Mouse (Mus musculus) limb, embryonic 10.5 days (tissue): Measurements from ENCODE around the gene Slbp. TPM values are rescaled to one million over a fixed set of nuclear protein-coding genes. Genes with fewer than 3 reads are reported as not detected.

Experiments used
- DNase-seq: peaks from one replicate; pipeline ENCODE4 v3.0.0-alpha.2; 2017; ENCODE audit warnings: low spot score
- H3K27ac ChIP-seq: fragments of 300-500 bp; sonication (generic); 2 replicates; pipeline ENCODE4 v1.5.1; 2016; ENCODE audit warnings: mild to moderate bottlenecking
- H3K27me3 ChIP-seq: fragments of 300-500 bp; sonication (generic); 2 replicates; pipeline ENCODE4 v1.6.1; 2016; ENCODE audit warnings: low read depth, mild to moderate bottlenecking; ENCODE audit not compliant: poor library complexity, severe bottlenecking
- H3K36me3 ChIP-seq: fragments of 300-500 bp; sonication (generic); 2 replicates; pipeline ENCODE4 v1.6.1; 2016; ENCODE audit warnings: mild to moderate bottlenecking, moderate library complexity
- H3K4me1 ChIP-seq: fragments of 300-500 bp; sonication (generic); 2 replicates; pipeline ENCODE4 v1.6.1; 2016
- H3K4me3 ChIP-seq: fragments of 300-500 bp; sonication (generic); 2 replicates; pipeline ENCODE4 v1.5.1; 2016; ENCODE audit warnings: mild to moderate bottlenecking, moderate library complexity
- H3K9me3 ChIP-seq: fragments of 300-500 bp; sonication (generic); replicated peaks from 2 replicates; pipeline ENCODE4 v1.6.1; 2016; ENCODE audit warnings: mild to moderate bottlenecking
- WGBS: fragments of 180-500 bp; shearing (Covaris S2); methylation state at CpG from one replicate; pipeline ENCODE4 v1.1.7; 2016; 5-methylcytosine and 5-hydroxymethylcytosine counted together
- polyA plus RNA-seq: library from polyadenylated mRNA; unstranded; fragments of >200 nt; fragmentation: Nextera tagmentation; extraction: Ambion mirVana; gene quantifications from 2 replicates; pipeline ENCODE4 v1.2.1, GENCODE M21; 2016

The Slbp gene
- polyA plus RNA-seq, 1 experiment from 2014 or later: 340 TPM

GRCm38 (mm10) chr5:33637606-33638350, 14.6 kb downstream of the Slbp start:
- 91% methylated on average over 3 of the region's 3 CpGs for WGBS
- Histone ChIP-seq H3K27ac (no peak overlapping the region), H3K9me3 (no peaks in the 10 kb centered on the region), H3K27me3 (no peaks in the 10 kb centered on the region), H3K36me3 (peaks cover 79% of the 10 kb centered on the region), H3K4me1 (no peaks in the 10 kb centered on the region), H3K4me3 (no peak overlapping the region)
- no peak for DNase-seq

DNA sequence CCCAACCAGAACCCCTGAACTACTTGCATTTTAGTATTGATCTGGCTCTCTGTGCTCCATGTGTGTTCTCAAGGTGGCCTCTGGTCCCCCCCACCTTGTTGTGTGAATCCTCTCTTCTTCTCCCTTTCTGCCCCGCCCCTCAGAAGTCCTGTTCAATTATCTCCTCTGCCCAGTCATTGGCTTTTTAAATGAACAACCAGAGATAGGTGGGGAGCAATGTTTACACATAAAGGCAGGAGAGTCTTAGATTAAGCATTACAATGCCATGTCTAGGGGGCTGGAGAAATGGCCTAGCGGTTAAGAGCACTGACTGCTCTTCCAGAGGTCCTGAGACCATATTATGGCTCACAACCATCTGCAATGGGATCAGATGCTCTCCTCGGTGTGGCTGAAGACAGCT, 17.0 kb downstream of the Slbp start:
- peaks cover 11% of the 10 kb centered on the region for H3K4me1 ChIP-seq
- no peak for DNase-seq
- H3K9me3 ChIP-seq: no peaks in the 10 kb centered on the region
- H3K27me3 ChIP-seq: no peaks in the 10 kb centered on the region
- H3K4me3 ChIP-seq: no peak overlapping the region
- H3K36me3 ChIP-seq: peaks cover 54% of the 10 kb centered on the region
- WGBS: 91% methylated on average over 3 of the region's 3 CpGs
- no peak overlapping the region for H3K27ac ChIP-seq

GRCm38 (mm10) chr5:33632526-33632925, 19.8 kb downstream of the Slbp start:
- DNase-seq: no peak
- Histone ChIP-seq H3K27ac (no peak overlapping the region), H3K4me3 (no peak overlapping the region), H3K9me3 (no peaks in the 10 kb centered on the region), H3K36me3 (peaks cover 30% of the 10 kb centered on the region), H3K27me3 (no peaks in the 10 kb centered on the region), H3K4me1 (peaks cover 26% of the 10 kb centered on the region)
- WGBS: 83% methylated on average over 1 of the region's 1 CpGs

DNA sequence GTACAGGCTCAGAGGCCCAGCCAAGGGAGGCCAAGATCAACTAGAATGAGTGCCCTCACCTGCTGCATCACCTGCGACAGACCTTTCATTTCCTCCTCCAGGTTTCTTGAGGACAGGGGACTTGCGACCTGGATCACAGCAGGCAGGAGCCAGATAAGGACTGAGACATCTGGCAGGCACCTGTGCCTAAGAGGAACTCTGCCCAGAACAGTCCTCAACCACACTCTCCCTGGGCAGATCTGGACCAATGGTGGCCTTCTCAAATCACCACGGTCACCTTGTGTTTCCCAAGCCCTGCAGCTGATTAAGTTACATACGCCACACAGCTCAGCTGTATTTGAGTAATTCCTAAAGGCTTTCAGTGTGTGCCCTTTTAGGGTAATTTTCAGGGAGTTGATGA, 21.8 kb downstream of the Slbp start:
- H3K4me1 ChIP-seq: peaks cover 26% of the 10 kb centered on the region
- H3K4me3 ChIP-seq: peak overlapping the region; percentile 76
- H3K27me3 ChIP-seq: no peaks in the 10 kb centered on the region
- no peaks in the 10 kb centered on the region for H3K9me3 ChIP-seq
- WGBS: 67% methylated on average over 4 of the region's 4 CpGs
- peaks cover 16% of the 10 kb centered on the region for H3K36me3 ChIP-seq
- DNase-seq: no peak
- H3K27ac ChIP-seq: peak overlapping the region; percentile 91; the same call in 1 of the 2 replicates

- 6% methylated on average over 9 of the region's 9 CpGs for WGBS
- peaks cover 26% of the 10 kb centered on the region for H3K4me1 ChIP-seq
- peak overlapping the region; percentile 91 for H3K27ac ChIP-seq
These were observed 22.3 kb downstream of the Slbp start for GRCm38 (mm10) chr5:33630061-33630460.

GRCm38 (mm10) chr5:33629301-33629987, 22.9 kb downstream of the Slbp start, which contains the start of the genes Fam53a and Gm9903:
TSS of gene Fam53a (minus strand) at chr5:33629635.
TSS of gene Gm9903 (plus strand) at chr5:33629925.
- Histone ChIP-seq H3K27me3 (no peaks in the 10 kb centered on the region), H3K36me3 (peaks cover 15% of the 10 kb centered on the region), H3K9me3 (no peaks in the 10 kb centered on the region), H3K4me1 (peaks cover 26% of the 10 kb centered on the region), H3K4me3 (peak within 1 kb of the TSS; percentile 76), H3K27ac (peak within 1 kb of the TSS; percentile 91)
- under 1% methylated on average over 97 of the region's 99 CpGs for WGBS
- peak; percentile 100 for DNase-seq

More at GRCm38 (mm10) chr5:33630061-33630460, 22.3 kb downstream of the Slbp start:
- DNase-seq: no peak
- no peaks in the 10 kb centered on the region for H3K9me3 ChIP-seq
- peaks cover 17% of the 10 kb centered on the region for H3K36me3 ChIP-seq
- H3K4me3 ChIP-seq: peak overlapping the region; percentile 76
- no peaks in the 10 kb centered on the region for H3K27me3 ChIP-seq

DNA sequence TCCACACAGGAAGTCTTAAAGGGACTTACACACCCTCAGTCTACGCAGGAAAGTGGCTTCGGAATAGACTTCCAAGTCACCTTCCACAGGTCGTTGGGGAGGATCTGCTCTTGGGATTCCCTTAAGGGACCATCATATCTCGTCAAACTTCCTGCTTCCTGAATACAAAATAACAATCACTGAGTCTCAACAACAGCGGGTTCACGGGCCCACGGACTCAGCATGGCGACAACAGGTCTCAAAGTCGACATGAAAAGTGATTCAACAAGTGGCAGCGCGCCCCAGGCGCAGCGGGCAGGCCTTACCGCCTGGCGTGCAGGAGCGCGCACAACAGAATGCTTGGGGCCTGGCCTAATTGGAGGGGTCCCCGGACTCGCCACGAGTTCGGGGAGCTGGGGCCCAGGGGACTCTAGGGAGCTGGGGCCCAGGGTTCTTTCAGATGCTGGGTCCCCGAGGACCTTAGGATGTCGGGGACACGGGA, 23.5 kb downstream of the Slbp start:
- Histone ChIP-seq H3K4me3 (peak overlapping the region; percentile 76), H3K27ac (peak overlapping the region; percentile 91), H3K36me3 (peaks cover 15% of the 10 kb centered on the region; the same call in 1 of the 2 replicates), H3K4me1 (peaks cover 26% of the 10 kb centered on the region), H3K27me3 (no peaks in the 10 kb centered on the region), H3K9me3 (no peaks in the 10 kb centered on the region)
- DNase-seq: peak; percentile 78
- WGBS: under 1% methylated on average over 24 of the region's 24 CpGs

- Histone ChIP-seq H3K9me3 (no peaks in the 10 kb centered on the region), H3K27me3 (no peaks in the 10 kb centered on the region), H3K4me1 (peaks cover 26% of the 10 kb centered on the region), H3K36me3 (peaks cover 22% of the 10 kb centered on the region), H3K27ac (no peak overlapping the region), H3K4me3 (peak overlapping the region; percentile 76)
- no peak for DNase-seq
- 63% methylated on average over 4 of the region's 4 CpGs for whole genome bisulfite sequencing
These were observed 24.4 kb downstream of the Slbp start for GRCm38 (mm10) chr5:33627968-33628367.

DNA sequence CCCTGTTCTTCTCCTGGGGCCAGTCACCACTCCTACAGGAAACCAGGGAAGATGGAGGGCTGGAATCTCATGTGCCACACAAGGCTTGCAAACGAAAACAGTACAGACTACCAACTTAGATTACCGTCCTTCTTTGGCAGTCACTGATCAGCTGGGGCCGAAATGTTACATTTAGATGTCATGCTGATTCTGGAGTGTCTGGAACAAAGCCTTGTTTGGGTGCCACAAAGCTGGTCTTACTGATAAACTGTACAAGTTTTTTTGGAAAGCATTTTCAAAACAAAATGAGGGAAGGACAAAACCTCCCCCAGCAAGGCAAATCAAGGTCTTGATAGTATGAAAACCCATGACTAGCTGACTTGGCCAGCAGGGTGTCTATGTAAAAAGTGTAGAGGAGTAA, 28.6 kb downstream of the Slbp start:
- Histone ChIP-seq H3K36me3 (peaks cover 34% of the 10 kb centered on the region), H3K27me3 (no peaks in the 10 kb centered on the region), H3K9me3 (no peaks in the 10 kb centered on the region), H3K4me3 (no peak overlapping the region), H3K27ac (no peak overlapping the region), H3K4me1 (peaks cover 9% of the 10 kb centered on the region)
- DNase-seq: no peak
- WGBS: 91% methylated on average over 3 of the region's 3 CpGs

- WGBS: 92% methylated on average over 2 of the region's 2 CpGs
- Histone ChIP-seq H3K4me1 (peaks cover under 1% of the 10 kb centered on the region), H3K36me3 (peaks cover 34% of the 10 kb centered on the region), H3K27me3 (no peaks in the 10 kb centered on the region), H3K4me3 (no peak overlapping the region), H3K27ac (no peak overlapping the region), H3K9me3 (no peaks in the 10 kb centered on the region)
- DNase-seq: no peak
These were observed 29.7 kb downstream of the Slbp start for GRCm38 (mm10) chr5:33622671-33623070.

GRCm38 (mm10) chr5:33614391-33614790, 38.0 kb downstream of the Slbp start:
- Histone ChIP-seq H3K4me1 (no peaks in the 10 kb centered on the region; the same call in 1 of the 2 replicates), H3K27me3 (no peaks in the 10 kb centered on the region), H3K36me3 (peaks cover 53% of the 10 kb centered on the region), H3K9me3 (no peaks in the 10 kb centered on the region), H3K4me3 (no peak overlapping the region), H3K27ac (no peak overlapping the region)
- DNase-seq: no peak
- 95% methylated on average over 6 of the region's 6 CpGs for WGBS

- H3K9me3 ChIP-seq: no peaks in the 10 kb centered on the region
- no peaks in the 10 kb centered on the region; the same call in 1 of the 2 replicates for H3K4me1 ChIP-seq
- H3K27ac ChIP-seq: no peak overlapping the region
- DNase-seq: no peak
- H3K4me3 ChIP-seq: no peak overlapping the region
- H3K36me3 ChIP-seq: peaks cover 76% of the 10 kb centered on the region
- H3K27me3 ChIP-seq: no peaks in the 10 kb centered on the region
- WGBS: 97% methylated on average over 1 of the region's 1 CpGs
These were observed 40.6 kb downstream of the Slbp start for GRCm38 (mm10) chr5:33611795-33612194.

DNA sequence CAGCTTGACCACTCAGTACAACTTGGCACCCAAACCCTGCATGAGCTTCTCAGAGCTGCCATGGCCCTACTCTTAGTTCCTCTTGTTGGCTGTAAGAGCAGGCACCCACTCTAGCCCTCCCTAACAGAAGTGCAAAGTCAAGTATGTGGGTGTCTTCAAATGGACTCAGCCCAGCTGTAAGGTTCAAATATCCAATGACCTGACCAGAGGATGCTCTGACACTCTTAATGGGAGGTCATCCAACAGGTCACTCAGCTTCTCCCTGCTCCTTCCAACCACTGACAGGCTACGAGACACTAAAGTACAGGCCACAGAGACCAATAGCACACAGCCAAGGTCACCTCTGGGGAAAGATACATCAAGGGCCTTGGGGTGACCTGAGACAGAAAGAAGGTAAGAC, 43.1 kb downstream of the Slbp start:
- no peaks in the 10 kb centered on the region for H3K27me3 ChIP-seq
- H3K4me1 ChIP-seq: no peaks in the 10 kb centered on the region
- 94% methylated on average over 1 of the region's 1 CpGs for WGBS
- no peak for DNase-seq
- peaks cover 89% of the 10 kb centered on the region for H3K36me3 ChIP-seq
- no peak overlapping the region for H3K4me3 ChIP-seq
- H3K27ac ChIP-seq: no peak overlapping the region
- no peaks in the 10 kb centered on the region for H3K9me3 ChIP-seq
